Mouse (Mus musculus): ENCODE data around the gene Hes7. TPM values are rescaled to one million over a fixed set of nuclear protein-coding genes. Genes with fewer than 3 reads are reported as not detected.

Hes7 gene
- total RNA-seq, 2 experiments from 2014 or later, result 0.18 to 0.36 TPM

GRCm38 (mm10) chr11:69150444-69150843 lies 30.2 kb downstream of the Hes7 start:
- peak; percentile 83 for DNase-seq

DNA sequence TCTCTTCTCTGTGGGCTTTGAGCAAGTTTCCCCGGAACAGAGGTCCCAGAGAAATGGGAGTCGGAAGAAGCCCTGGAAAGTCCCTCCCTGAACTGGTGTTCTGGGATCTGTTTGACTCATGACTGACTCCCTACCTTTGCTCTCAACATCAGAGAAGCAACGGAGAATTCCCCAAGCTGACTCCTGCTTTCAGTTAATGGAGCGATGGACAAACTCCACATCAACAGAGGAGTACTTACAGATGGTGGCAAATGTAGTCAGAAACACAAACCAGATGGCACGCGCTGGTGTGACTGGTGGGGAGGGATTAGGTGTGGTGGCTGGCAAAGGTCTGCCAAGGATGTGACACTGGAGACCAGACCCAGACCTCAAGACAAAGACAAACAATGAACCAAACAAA lies 30.8 kb downstream of the Hes7 start:
- no peak for DNase-seq

DNA sequence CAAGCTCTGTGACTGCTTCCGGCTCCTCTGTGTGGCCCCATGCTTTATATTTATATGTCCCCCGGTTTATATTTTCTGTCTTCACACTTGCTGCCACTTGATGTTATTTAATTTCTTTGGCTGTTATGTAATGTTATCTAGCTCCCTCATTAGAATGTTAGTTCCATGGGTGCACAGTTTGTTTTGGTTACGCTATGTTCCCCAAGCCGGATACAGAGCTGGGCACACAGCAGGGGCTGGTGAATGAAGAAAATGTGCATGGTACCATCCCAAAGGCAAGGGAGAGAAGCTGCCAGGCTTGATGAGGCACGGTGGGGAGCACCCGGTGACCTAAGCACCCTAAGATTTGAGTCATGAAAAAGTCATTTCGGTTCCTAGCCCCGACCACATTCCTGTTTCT lies 33.6 kb downstream of the Hes7 start:
- DNase-seq, result no peak

DNA sequence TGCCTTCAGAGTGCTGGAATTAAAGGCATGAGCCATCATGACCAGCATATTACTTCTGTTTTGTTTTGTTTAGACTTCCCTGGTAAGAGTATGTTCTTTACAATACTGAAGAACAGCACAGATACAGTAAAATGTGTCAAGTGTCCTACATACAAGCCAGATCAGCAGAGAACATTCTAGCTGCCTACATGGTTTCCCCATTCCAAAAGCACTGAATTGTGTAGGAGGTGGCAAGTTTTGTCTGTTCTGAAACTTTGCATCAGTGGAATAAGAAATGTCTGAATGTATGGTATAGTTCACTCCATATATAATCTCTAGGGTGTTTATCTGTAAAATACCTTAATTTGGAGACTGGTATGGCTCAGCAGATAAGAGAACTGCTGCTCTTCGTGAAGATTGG lies 35.1 kb downstream of the Hes7 start:
- no peak for DNase-seq

DNA sequence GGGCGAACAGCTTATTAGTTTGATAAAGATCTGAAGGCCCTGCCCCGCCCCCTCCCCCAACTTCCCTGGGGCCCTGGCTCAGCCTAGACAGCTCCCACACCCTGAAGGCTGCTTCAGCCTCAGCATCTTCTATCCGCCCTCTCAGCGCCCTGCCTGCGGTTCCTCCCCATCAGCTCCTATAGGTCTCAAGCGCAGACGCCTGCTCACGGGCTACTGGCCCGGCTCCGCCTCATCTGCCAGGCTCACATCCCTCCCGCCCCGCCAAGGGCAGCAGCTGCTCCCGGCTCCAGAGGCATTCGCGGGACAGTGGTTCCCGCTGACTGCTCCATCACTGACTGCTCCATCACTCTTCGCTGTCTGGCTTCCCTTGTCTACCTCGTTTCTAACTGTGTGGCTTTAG lies 36.6 kb downstream of the Hes7 start, which contains the start of gene Alox12b:
Alox12b (plus strand) TSS at position 190 of the 400 bp plus-strand sequence.
- peak; percentile 22 for DNase-seq

GRCm38 (mm10) chr11:69169313-69169712 lies 49.1 kb downstream of the Hes7 start:
- no peak for DNase-seq

DNA sequence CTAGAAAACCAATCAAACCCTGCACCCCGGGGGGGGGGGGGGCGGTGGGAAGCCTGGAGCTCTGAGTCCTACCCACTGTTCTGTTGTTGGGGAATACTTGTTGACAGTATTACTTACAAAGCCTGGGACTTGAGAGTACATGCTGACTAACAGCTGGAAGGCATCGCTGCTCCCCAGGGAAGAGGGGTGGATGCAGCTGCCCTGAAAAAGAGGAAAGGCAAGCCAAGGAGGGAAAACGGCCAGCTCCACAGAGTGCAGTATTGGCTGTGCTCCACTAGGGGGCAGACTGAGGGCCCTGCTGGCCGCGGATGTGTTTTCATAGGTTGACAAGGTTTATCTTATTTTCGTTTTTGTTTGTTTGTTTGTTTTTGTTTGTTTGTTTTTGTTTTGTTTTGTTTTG lies 51.4 kb downstream of the Hes7 start:
- peak; percentile 82 for DNase-seq

DNA sequence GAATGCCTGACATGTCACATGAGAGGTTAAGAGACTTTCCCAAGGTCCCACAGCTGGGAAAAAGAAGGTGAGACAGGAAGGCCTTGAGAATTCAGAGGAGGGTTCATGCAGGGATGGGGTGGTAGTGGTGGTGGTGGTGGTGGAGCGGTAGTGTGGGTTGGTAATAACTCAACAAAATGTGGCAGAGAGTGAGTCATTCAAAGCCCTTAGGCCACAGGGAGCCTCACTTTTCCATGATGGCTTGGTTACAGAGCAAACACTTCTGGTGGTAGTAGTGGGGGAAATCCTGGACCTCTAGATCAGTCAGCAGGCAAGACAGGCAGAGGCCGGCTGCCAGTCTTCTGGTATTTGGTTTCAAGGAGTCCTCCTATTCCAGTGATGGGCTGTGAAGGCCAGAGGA lies 52.4 kb downstream of the Hes7 start:
- DNase-seq, result no peak

Other genes with a start within 250 kb of the Hes7 start
- 10 to 100 TPM; 57.2 to 72.8 TPM for gene Ndel1, start 248.5 kb upstream of the Hes7 start, total RNA-seq (2021)
- gene Rnf222, start 231.9 kb upstream of the Hes7 start, total RNA-seq (2021), result under 1 TPM; 0.09 to 0.12 TPM
- 1,000 to 10,000 TPM; 1,288 to 1,295 TPM for gene Rpl26, start 218.8 kb upstream of the Hes7 start, total RNA-seq (2021)
- gene Odf4, start 193.3 kb upstream of the Hes7 start, total RNA-seq (2021), result under 1 TPM; 0.27 to 0.60 TPM
- gene Arhgef15, start 162.9 kb upstream of the Hes7 start, total RNA-seq (2021), result 10 to 100 TPM; 25.4 to 35.9 TPM
- 10 to 100 TPM; 28.5 to 32.9 TPM for gene Slc25a35, start 152.3 kb upstream of the Hes7 start, total RNA-seq (2021)
- gene Rangrf, start 145.2 kb upstream of the Hes7 start, total RNA-seq (2021), result 10 to 100 TPM; 20.4 to 24.7 TPM
- 10 to 100 TPM; 23.8 to 32.9 TPM for gene Pfas, start 111.9 kb upstream of the Hes7 start, total RNA-seq (2021)
- 10 to 100 TPM; 25.3 to 30.0 TPM for gene Ctc1, start 104.5 kb upstream of the Hes7 start, total RNA-seq (2021)
- gene Aurkb, start 74.8 kb upstream of the Hes7 start, total RNA-seq (2021), result 10 to 100 TPM; 16.2 to 22.5 TPM
- 10 to 100 TPM; 19.1 to 22.1 TPM for gene Borcs6, start 60.7 kb upstream of the Hes7 start, total RNA-seq (2021)
- gene Tmem107, start 49.6 kb upstream of the Hes7 start, total RNA-seq (2021), result 10 to 100 TPM; 13.2 to 13.8 TPM
- gene Vamp2, start 31.9 kb upstream of the Hes7 start, total RNA-seq (2021), result 100 to 1,000 TPM; 104 to 143 TPM
- 100 to 1,000 TPM in 1 of 2 experiments, 10 to 100 TPM in 1; 63.1 to 157 TPM for gene Per1, start 25.2 kb upstream of the Hes7 start, total RNA-seq (2021)
- gene 9130213A22Rik, start 2.2 kb downstream of the Hes7 start, total RNA-seq (2021), result under 1 TPM; 0.48 to 0.66 TPM
- gene Aloxe3, start 5.5 kb downstream of the Hes7 start, total RNA-seq (2021), result under 1 TPM; 0.60 to 0.76 TPM
- not detected for gene Alox12b, start 36.6 kb downstream of the Hes7 start, total RNA-seq (2021)
- gene Alox8, start 77.4 kb downstream of the Hes7 start, total RNA-seq (2021), result not detected
- not detected for gene Gucy2e, start 116.6 kb downstream of the Hes7 start, total RNA-seq (2021)
- 10 to 100 TPM in 1 of 2 experiments, 1 to 10 TPM in 1; 7.8 to 12.6 TPM for gene Cntrob, start 203.4 kb downstream of the Hes7 start, total RNA-seq (2021)
- 10 to 100 TPM; 75.1 to 78.6 TPM for gene Trappc1, start 203.6 kb downstream of the Hes7 start, total RNA-seq (2021)
- 1 to 10 TPM; 5.1 to 7.9 TPM for gene Kcnab3, start 205.9 kb downstream of the Hes7 start, total RNA-seq (2021)
- gene Rnf227, start 220.1 kb downstream of the Hes7 start, total RNA-seq (2021), result 1 to 10 TPM; 4.2 to 7.2 TPM
- 100 to 1,000 TPM in 1 of 2 experiments, 10 to 100 TPM in 1; 93.8 to 128 TPM for gene Chd3, start 249.0 kb downstream of the Hes7 start, total RNA-seq (2021)